Mouse (Mus musculus): Measurements from ENCODE around the gene Myo7a.

DNA sequence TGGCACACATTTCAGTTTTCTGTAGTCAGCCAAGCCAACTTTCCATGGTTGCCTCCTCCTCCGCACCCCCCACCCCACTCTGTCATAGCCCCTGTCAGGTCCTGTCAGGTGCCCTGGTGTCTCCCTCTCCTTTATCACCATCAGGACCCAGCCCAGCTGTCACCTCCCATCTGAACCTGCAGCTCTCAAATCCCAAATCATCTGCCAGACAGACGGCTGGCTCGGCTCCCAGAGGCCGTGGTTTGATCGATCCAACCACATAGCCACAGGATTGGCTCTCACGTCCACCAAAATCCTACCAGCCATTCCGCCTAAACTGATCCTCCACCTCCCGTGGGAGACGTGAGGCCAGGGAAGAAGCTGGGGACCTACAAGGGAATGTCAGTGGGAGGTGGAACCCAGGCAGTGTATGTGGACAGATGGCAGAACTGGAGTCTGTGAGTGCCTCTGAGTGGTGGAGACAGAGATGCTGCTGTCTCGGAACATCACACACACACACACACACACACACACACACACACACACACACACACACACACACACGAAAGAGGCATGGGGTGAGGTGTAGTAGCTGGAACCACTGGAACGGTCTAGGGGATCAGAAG, 26.6 kb upstream of the Myo7a start:
- TF ChIP-seq CTCF (IDR thresholded peaks at IDR 0.05; ENCODE audit: borderline replicate concordance, insufficient read depth, low read length) (no peak), POLR2A (IDR thresholded peaks at IDR 0.05; ENCODE audit: low read depth, low read length) (no peak)
